Mouse (Mus musculus): ENCODE results near the gene Tfb2m. TPM values are rescaled to one million over a fixed set of nuclear protein-coding genes. Genes with fewer than 3 reads are reported as not detected.

Gene Tfb2m
- polyA plus RNA-seq, 1 experiment, result 20.0 TPM

DNA sequence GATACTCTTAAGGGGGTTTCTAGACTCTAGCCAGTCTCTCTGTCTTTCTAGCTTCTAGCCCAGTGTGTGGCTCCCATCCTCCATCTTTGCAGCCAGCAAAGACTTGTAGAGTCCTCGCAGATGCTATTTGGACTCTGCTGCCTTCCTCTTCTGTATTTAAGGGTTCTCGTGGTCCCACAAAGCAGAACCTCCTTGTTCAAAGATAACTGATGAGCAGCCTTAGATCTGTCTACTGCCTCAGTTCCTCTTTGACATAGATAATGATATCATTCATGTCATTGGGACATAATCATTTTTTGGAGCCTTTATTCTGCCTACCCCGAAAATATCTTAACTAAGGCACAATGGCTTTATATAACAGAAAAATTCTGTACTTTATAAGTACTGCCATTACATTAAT lies 37.0 kb upstream of the Tfb2m start:
- Histone ChIP-seq H3K4me3 (replicated peaks; ENCODE audit: control insufficient read depth, low read depth, low read length) (no peak overlapping the region), H3K4me1 (ENCODE audit: control insufficient read depth, insufficient read depth, low read length) (no peaks in the 10 kb centered on the region; the same call in 1 of the 2 replicates), H3K27ac (ENCODE audit: control insufficient read depth, insufficient read depth, low read depth, low read length, poor library complexity) (no peak overlapping the region)
- 59% methylated on average over 3 of the region's 3 CpGs for WGBS
- TF ChIP-seq POLR2A (IDR thresholded peaks at IDR 0.05; ENCODE audit: borderline replicate concordance, control insufficient read depth, low read depth, low read length) (no peak), CTCF (IDR thresholded peaks at IDR 0.05; ENCODE audit: control insufficient read depth, insufficient read depth, low read length) (no peak)

DNA sequence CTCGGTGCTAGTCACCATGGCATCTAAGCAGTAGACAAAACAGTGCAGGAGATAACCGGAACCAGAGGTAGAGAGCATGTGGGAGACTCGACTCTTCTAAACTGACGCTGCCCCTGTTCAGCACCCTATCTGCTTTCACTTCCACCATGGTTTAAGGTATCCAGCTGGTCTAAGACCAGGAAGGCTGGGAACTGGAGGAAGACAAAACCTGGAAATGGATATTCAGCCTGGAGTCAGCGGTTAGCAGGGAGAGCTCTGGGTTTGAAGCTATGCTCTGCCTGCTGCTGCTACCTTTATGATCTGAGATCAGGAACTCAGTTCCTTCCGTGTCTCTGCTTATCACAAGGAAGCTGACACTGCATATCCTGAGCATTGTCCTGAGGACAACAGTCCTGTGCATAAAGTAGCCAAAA lies 36.0 kb upstream of the Tfb2m start:
- TF ChIP-seq POLR2A (IDR thresholded peaks at IDR 0.05; ENCODE audit: borderline replicate concordance, control insufficient read depth, low read depth, low read length) (no peak), CTCF (IDR thresholded peaks at IDR 0.05; ENCODE audit: control insufficient read depth, insufficient read depth, low read length) (no peak)
- 58% methylated on average over 6 of the region's 6 CpGs for WGBS
- Histone ChIP-seq H3K4me1 (ENCODE audit: control insufficient read depth, insufficient read depth, low read length) (no peaks in the 10 kb centered on the region; the same call in none of the 2 replicates), H3K4me3 (replicated peaks; ENCODE audit: control insufficient read depth, low read depth, low read length) (no peak overlapping the region), H3K27ac (ENCODE audit: control insufficient read depth, insufficient read depth, low read depth, low read length, poor library complexity) (no peak overlapping the region)

DNA sequence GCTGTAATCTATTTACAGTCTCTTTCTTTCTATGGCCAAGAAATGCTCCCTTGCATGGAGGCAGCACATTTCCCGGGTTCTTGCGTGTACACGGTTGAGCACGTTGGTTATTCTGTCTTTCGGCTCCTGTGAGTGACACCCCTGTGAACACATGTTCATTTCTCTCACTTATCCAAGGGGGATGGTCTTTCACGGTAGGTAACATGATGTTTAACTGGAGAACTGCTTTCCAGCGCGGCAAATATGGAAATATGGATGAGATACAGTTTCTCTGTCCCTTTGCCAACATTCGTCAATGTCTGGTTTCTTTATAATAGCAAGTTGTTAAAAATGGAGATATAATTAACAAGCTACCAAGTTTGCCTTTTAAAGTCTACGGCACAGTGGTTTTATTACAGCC lies 35.4 kb upstream of the Tfb2m start:
- 88% methylated on average over 10 of the region's 10 CpGs for WGBS
- no peak overlapping the region for H3K27ac ChIP-seq (ENCODE audit: control insufficient read depth, insufficient read depth, low read depth, low read length, poor library complexity)
- no peak for TF ChIP-seq POLR2A (IDR thresholded peaks at IDR 0.05; ENCODE audit: borderline replicate concordance, control insufficient read depth, low read depth, low read length)
- no peak for TF ChIP-seq CTCF (IDR thresholded peaks at IDR 0.05; ENCODE audit: control insufficient read depth, insufficient read depth, low read length)
- H3K4me3 ChIP-seq (replicated peaks; ENCODE audit: control insufficient read depth, low read depth, low read length), result no peak overlapping the region
- no peaks in the 10 kb centered on the region; the same call in none of the 2 replicates for H3K4me1 ChIP-seq (ENCODE audit: control insufficient read depth, insufficient read depth, low read length)

DNA sequence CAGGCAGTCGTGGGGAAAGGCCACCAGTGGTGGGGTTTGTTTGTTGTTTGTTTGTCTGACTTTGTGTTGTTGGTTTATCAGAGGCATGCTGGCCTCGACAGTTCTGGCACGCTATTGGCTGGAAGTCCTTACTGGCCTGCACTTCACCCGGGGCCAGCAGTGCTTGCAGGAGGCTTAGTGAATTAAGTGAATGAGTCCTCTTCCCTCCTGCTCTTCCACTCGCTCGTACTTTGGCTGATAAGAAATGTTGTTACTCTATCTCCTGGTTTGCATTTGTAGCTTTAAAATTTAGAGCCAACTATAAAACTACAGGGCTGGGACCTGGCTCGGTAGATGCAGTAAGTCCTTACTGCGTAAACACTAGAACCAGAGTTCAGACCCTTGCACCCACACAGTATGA lies 34.1 kb upstream of the Tfb2m start:
- Histone ChIP-seq H3K27ac (ENCODE audit: control insufficient read depth, insufficient read depth, low read depth, low read length, poor library complexity) (no peak overlapping the region), H3K4me3 (replicated peaks; ENCODE audit: control insufficient read depth, low read depth, low read length) (no peak overlapping the region), H3K4me1 (ENCODE audit: control insufficient read depth, insufficient read depth, low read length) (no peaks in the 10 kb centered on the region; the same call in 1 of the 2 replicates)
- WGBS, result 64% methylated on average over 8 of the region's 8 CpGs
- TF ChIP-seq POLR2A (IDR thresholded peaks at IDR 0.05; ENCODE audit: borderline replicate concordance, control insufficient read depth, low read depth, low read length) (no peak), CTCF (IDR thresholded peaks at IDR 0.05; ENCODE audit: control insufficient read depth, insufficient read depth, low read length) (no peak)

DNA sequence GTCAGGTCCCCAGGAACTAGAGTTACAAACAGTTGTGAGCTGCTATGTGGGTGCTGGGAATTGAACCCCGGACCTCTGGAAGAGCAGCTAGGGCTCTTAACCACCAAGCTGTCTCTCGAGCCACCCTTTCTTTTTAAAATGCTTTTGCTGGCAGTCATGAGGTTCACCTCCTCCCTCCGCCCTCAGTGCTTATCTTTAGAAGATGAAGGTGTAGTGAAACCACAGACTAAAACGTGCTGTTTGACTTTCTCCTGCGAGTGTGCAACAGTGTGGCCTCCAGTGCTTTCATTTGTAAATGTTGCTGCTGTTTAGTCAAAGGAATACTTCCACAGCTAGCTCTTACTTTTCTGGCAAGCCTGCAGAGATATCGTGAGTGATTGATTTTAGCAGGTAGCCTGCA lies 32.6 kb upstream of the Tfb2m start:
- H3K4me1 ChIP-seq (ENCODE audit: control insufficient read depth, insufficient read depth, low read length), result no peaks in the 10 kb centered on the region; the same call in none of the 2 replicates
- H3K4me3 ChIP-seq (replicated peaks; ENCODE audit: control insufficient read depth, low read depth, low read length), result no peak overlapping the region
- no peak overlapping the region for H3K27ac ChIP-seq (ENCODE audit: control insufficient read depth, insufficient read depth, low read depth, low read length, poor library complexity)
- 46% methylated on average over 6 of the region's 6 CpGs for WGBS
- no peak for TF ChIP-seq POLR2A (IDR thresholded peaks at IDR 0.05; ENCODE audit: borderline replicate concordance, control insufficient read depth, low read depth, low read length)
- TF ChIP-seq CTCF (IDR thresholded peaks at IDR 0.05; ENCODE audit: control insufficient read depth, insufficient read depth, low read length), result no peak

DNA sequence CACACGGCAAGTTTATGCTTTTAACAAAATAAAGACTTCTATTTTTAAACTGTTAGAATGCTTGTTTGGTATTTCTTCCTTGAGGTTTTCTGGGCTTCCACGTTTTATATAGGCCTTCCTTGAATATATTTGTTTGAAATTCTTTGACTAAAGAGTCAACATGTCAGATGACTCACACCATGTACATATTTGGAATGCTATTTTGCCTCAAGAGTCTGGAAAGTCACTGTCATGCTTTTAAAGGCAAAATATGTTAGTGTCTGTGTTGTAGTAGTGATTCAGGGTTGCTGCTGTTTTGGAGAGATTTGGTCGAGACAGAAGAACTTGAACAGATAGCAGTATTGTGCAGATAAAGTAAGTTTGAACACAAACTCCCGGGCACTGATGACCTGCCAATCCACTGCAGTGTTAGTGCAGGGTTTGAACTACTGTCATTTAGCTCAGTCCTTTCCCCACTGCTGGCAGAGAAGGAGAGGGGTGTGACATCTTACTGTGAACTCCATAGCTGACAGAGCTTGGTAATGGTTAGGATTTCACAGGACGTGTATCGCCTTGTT lies 27.7 kb upstream of the Tfb2m start:
- TF ChIP-seq POLR2A (IDR thresholded peaks at IDR 0.05; ENCODE audit: borderline replicate concordance, control insufficient read depth, low read depth, low read length), result no peak
- TF ChIP-seq CTCF (IDR thresholded peaks at IDR 0.05; ENCODE audit: control insufficient read depth, insufficient read depth, low read length), result no peak
- 70% methylated on average over 6 of the region's 6 CpGs for WGBS
- peaks cover 1% of the 10 kb centered on the region for H3K4me1 ChIP-seq (ENCODE audit: control insufficient read depth, insufficient read depth, low read length)
- no peak overlapping the region for H3K27ac ChIP-seq (ENCODE audit: control insufficient read depth, insufficient read depth, low read depth, low read length, poor library complexity)
- no peak overlapping the region for H3K4me3 ChIP-seq (replicated peaks; ENCODE audit: control insufficient read depth, low read depth, low read length)

DNA sequence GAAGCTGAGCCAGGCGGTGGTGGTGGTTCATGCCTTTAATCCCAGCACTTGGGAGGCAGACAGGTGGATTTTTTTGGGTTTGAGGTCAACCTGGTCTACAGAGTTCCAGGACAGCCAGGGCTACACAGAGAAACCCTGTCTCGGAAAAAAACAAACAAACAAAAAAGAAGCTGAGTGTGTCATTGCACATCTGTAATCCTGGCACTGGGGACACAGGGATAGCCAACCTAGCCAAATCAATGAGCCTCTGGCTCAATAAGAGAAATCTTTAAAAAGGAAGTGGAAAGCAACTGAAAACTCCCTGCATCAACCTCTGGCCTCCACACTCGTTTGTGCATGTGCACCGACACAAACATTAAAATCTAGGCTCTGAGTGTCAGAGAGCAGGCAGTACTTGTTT lies 25.6 kb upstream of the Tfb2m start:
- no peak overlapping the region for H3K4me3 ChIP-seq (replicated peaks; ENCODE audit: control insufficient read depth, low read depth, low read length)
- no peak overlapping the region; the same call in 1 of the 2 replicates for H3K27ac ChIP-seq (ENCODE audit: control insufficient read depth, insufficient read depth, low read depth, low read length, poor library complexity)
- TF ChIP-seq CTCF (IDR thresholded peaks at IDR 0.05; ENCODE audit: control insufficient read depth, insufficient read depth, low read length) (no peak), POLR2A (IDR thresholded peaks at IDR 0.05; ENCODE audit: borderline replicate concordance, control insufficient read depth, low read depth, low read length) (no peak)
- WGBS, result 74% methylated on average over 4 of the region's 4 CpGs
- peaks cover 1% of the 10 kb centered on the region; the same call in 1 of the 2 replicates for H3K4me1 ChIP-seq (ENCODE audit: control insufficient read depth, insufficient read depth, low read length)

DNA sequence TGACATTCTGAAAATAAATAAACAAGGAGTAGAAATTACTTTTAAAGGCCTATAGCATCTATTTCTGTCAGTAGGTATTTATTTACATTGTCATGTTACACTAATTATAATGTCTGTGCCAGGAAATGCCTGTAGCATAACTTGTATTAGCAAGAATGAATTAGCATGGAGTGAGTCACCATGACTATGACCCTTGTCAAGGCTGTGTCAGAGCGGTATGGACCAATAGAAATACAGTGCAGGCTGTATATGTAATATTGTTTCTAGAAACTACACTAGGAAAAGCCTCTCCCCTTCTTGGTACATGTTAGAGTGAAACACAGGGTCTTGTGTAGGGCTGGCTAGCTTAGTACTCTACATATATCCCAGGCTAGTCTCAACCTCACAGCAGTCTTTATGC lies 24.4 kb upstream of the Tfb2m start:
- TF ChIP-seq POLR2A (IDR thresholded peaks at IDR 0.05; ENCODE audit: borderline replicate concordance, control insufficient read depth, low read depth, low read length), result no peak
- TF ChIP-seq CTCF (IDR thresholded peaks at IDR 0.05; ENCODE audit: control insufficient read depth, insufficient read depth, low read length), result no peak
- H3K4me1 ChIP-seq (ENCODE audit: control insufficient read depth, insufficient read depth, low read length), result peaks cover 1% of the 10 kb centered on the region; the same call in 1 of the 2 replicates

More for the DNA sequence above, 24.4 kb upstream of the Tfb2m start:
- Histone ChIP-seq H3K4me3 (replicated peaks; ENCODE audit: control insufficient read depth, low read depth, low read length) (no peak overlapping the region), H3K27ac (ENCODE audit: control insufficient read depth, insufficient read depth, low read depth, low read length, poor library complexity) (no peak overlapping the region)
- WGBS, result 95% methylated on average over 1 of the region's 1 CpGs

Measured in bone marrow, adult 2 months (tissue).